19 mouse cellular contexts compared by ENCODE assay signal in the genomic region with DNA sequence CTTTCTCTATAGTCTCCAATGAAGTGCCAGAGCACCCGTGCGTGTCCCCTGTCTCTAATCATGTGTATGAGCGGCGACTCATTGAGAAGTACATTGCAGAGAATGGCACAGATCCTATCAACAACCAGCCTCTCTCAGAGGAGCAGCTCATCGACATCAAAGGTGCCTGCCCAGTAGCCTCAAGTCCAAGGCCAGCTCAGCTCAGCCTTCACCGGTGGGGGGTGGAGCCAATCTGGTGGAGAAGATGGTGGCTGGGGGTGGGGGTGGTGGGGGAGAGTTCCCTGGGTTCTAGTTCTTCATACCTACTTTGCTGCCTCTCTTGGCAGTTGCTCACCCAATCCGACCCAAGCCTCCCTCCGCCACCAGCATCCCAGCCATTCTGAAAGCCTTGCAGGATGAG. TPM values are rescaled to one million over a fixed set of nuclear protein-coding genes. Genes with fewer than 3 reads are reported as not detected.
DNase-seq lines count a peak whose midpoint lies in the region; ATAC-seq lines count a peak whose summit lies in the region.
"Had no signal": no experiment of that assay in that cellular context is flagged by ENCODE, and none has a peak within 500 bp of the region (broad histone marks: within the 10 kb centered on the region; RNA-seq: fewer than 3 reads in every experiment).

No protein-coding gene starts in this region.

- peak overlapping the region; percentile 92 for H3K27ac ChIP-seq in heart, embryonic 16.5 days (ENCODE audit: low read length)
- H3K27ac ChIP-seq in midbrain, embryonic 11.5 days (ENCODE audit: low read depth, low read length): no peak overlapping the region
- H3K27ac ChIP-seq in midbrain, embryonic 13.5 days: no peak overlapping the region
- no peak overlapping the region for H3K27ac ChIP-seq in liver, embryonic 12.5 days
- H3K27ac ChIP-seq: hindbrain, embryonic 10.5 days; limb, embryonic 12.5 days had no signal

- peaks cover 38% of the 10 kb centered on the region for H3K36me3 ChIP-seq in heart, embryonic 16.5 days (ENCODE audit: control insufficient read depth, insufficient read depth)
- H3K36me3 ChIP-seq in midbrain, embryonic 11.5 days (ENCODE audit: control insufficient read depth, insufficient read depth, low read length): peaks cover 17% of the 10 kb centered on the region
- H3K36me3 ChIP-seq in midbrain, embryonic 13.5 days: peaks cover 52% of the 10 kb centered on the region
- peaks cover 53% of the 10 kb centered on the region for H3K36me3 ChIP-seq in liver, embryonic 12.5 days

- peak; percentile 62 for DNase-seq in adrenal gland, postnatal 14 days
- no peak for DNase-seq in adrenal gland, postnatal 25 days
- DNase-seq in heart, postnatal 4 days: no peak
- DNase-seq in midbrain, embryonic 11.5 days (ENCODE audit: low spot score, missing footprints): peak; percentile 14
- DNase-seq in gastrocnemius, postnatal 14 days: no peak
- DNase-seq: cerebellum, adult 11-12 months; kidney, adult 18-20 months; lung, postnatal 10 days; spleen, adult 18-20 months had no signal

- peak overlapping the region; percentile 90 for H3K9ac ChIP-seq in heart, embryonic 16.5 days (ENCODE audit: low read length)
- H3K9ac ChIP-seq in midbrain, embryonic 11.5 days (ENCODE audit: low read length): no peak overlapping the region
- H3K9ac ChIP-seq in midbrain, embryonic 13.5 days (replicated peaks): no peak overlapping the region
- no peak overlapping the region for H3K9ac ChIP-seq in liver, embryonic 12.5 days

- intact Hi-C loops in gastrocnemius, postnatal 14 days (cut with DNase I; ENCODE audit: low total_unique reads): no loop called here

- no peak for ATAC-seq in heart, embryonic 16.5 days (replicated peaks; ENCODE audit: extremely low read depth, insufficient read depth, low FRiP score)
- ATAC-seq in midbrain, embryonic 11.5 days (ENCODE audit: low FRiP score): no peak
- ATAC-seq in midbrain, embryonic 13.5 days: no peak
- no peak for ATAC-seq in liver, embryonic 12.5 days
- ATAC-seq: forebrain, embryonic 14.5 days had no signal

- peak overlapping the region; percentile 80 for H3K4me2 ChIP-seq in heart, embryonic 16.5 days (ENCODE audit: low read depth, low read length)
- H3K4me2 ChIP-seq in midbrain, embryonic 11.5 days: no peak overlapping the region
- no peak overlapping the region for H3K4me2 ChIP-seq in midbrain, embryonic 13.5 days (replicated peaks)
- H3K4me2 ChIP-seq in liver, embryonic 12.5 days: peak overlapping the region; percentile 93

- peaks cover 18% of the 10 kb centered on the region for H3K4me1 ChIP-seq in heart, embryonic 16.5 days (ENCODE audit: control insufficient read depth, insufficient read depth, low read length)
- H3K4me1 ChIP-seq in midbrain, embryonic 11.5 days (ENCODE audit: control insufficient read depth, insufficient read depth, low read length): peaks cover 11% of the 10 kb centered on the region
- H3K4me1 ChIP-seq in midbrain, embryonic 13.5 days (replicated peaks): peaks cover 21% of the 10 kb centered on the region
- peaks cover 27% of the 10 kb centered on the region for H3K4me1 ChIP-seq in liver, embryonic 12.5 days

- H3K9me3 ChIP-seq in heart, embryonic 16.5 days (replicated peaks; ENCODE audit: control insufficient read depth, low read length): no peaks in the 10 kb centered on the region
- no peaks in the 10 kb centered on the region for H3K9me3 ChIP-seq in midbrain, embryonic 11.5 days (ENCODE audit: control insufficient read depth, low read length)
- H3K9me3 ChIP-seq in midbrain, embryonic 13.5 days: no peaks in the 10 kb centered on the region
- H3K9me3 ChIP-seq in liver, embryonic 12.5 days (replicated peaks): no peaks in the 10 kb centered on the region
- H3K9me3 ChIP-seq: hindbrain, embryonic 10.5 days; limb, embryonic 12.5 days had no signal

- no peaks in the 10 kb centered on the region for H3K27me3 ChIP-seq in heart, embryonic 16.5 days (ENCODE audit: control insufficient read depth, insufficient read depth, low read length)
- H3K27me3 ChIP-seq in midbrain, embryonic 11.5 days (ENCODE audit: control insufficient read depth, insufficient read depth, low read length): no peaks in the 10 kb centered on the region
- H3K27me3 ChIP-seq in midbrain, embryonic 13.5 days: no peaks in the 10 kb centered on the region
- no peaks in the 10 kb centered on the region for H3K27me3 ChIP-seq in liver, embryonic 12.5 days (replicated peaks)
- H3K27me3 ChIP-seq: limb, embryonic 12.5 days had no signal

- H3K4me3 ChIP-seq in heart, embryonic 16.5 days (ENCODE audit: low read length): peak overlapping the region; percentile 79
- no peak overlapping the region for H3K4me3 ChIP-seq in midbrain, embryonic 11.5 days (ENCODE audit: low read depth, low read length)
- H3K4me3 ChIP-seq in midbrain, embryonic 13.5 days (replicated peaks): no peak overlapping the region
- H3K4me3 ChIP-seq in liver, embryonic 12.5 days: 0 out of 2 replicates have a peak overlapping the region, but pooled peaks have one; percentile 88
- H3K4me3 ChIP-seq: limb, embryonic 12.5 days had no signal

- WGBS in heart, embryonic 16.5 days: 71% methylated on average over 8 of the region's 8 CpGs
- 90% methylated on average over 8 of the region's 8 CpGs for WGBS in midbrain, embryonic 11.5 days
- WGBS in midbrain, embryonic 13.5 days: 89% methylated on average over 8 of the region's 8 CpGs
- 73% methylated on average over 8 of the region's 8 CpGs for WGBS in liver, embryonic 12.5 days (ENCODE audit: insufficient replicate concordance)

RNA-seq across cellular contexts. Expression of gene Prpf19, which starts 2.5 kb away (rescaled TPM):
- 125 and 126 TPM in 2 replicates for total RNA-seq in adrenal gland, postnatal 14 days (2021)
- 196 and 223 TPM in 2 replicates for total RNA-seq in adrenal gland, postnatal 25 days (2021)
- polyA plus RNA-seq in heart, embryonic 16.5 days (2015; fragmentation: Nextera tagmentation; extraction: Ambion mirVana): 35.9 and 37.7 TPM in 2 replicates
- total RNA-seq in heart, postnatal 4 days (2021): 100 to 1,000 TPM; 214 to 232 TPM
- polyA plus RNA-seq in midbrain, embryonic 11.5 days (2014; fragmentation: Nextera tagmentation; extraction: Ambion mirVana): 52.7 and 58.4 TPM in 2 replicates
- 45.4 and 49.5 TPM in 2 replicates for polyA plus RNA-seq in midbrain, embryonic 13.5 days (2015; fragmentation: Nextera tagmentation; extraction: Ambion mirVana)
- 24.1 and 25.6 TPM in 2 replicates for polyA plus RNA-seq in liver, embryonic 12.5 days (2016; fragmentation: Nextera tagmentation; extraction: Ambion mirVana)
- total RNA-seq in gastrocnemius, postnatal 14 days (2021): 100 to 1,000 TPM; 192 to 194 TPM

RNA-seq across cellular contexts. Expression of gene Tmem109, which starts 15.7 kb away (rescaled TPM):
- 92.7 and 101 TPM in 2 replicates for total RNA-seq in adrenal gland, postnatal 14 days (2021)
- total RNA-seq in adrenal gland, postnatal 25 days (2021): 143 and 161 TPM in 2 replicates
- 108 and 112 TPM in 2 replicates for polyA plus RNA-seq in heart, embryonic 16.5 days (2015; fragmentation: Nextera tagmentation; extraction: Ambion mirVana)
- 100 to 1,000 TPM; 100 to 104 TPM for total RNA-seq in heart, postnatal 4 days (2021)
- polyA plus RNA-seq in midbrain, embryonic 11.5 days (2014; fragmentation: Nextera tagmentation; extraction: Ambion mirVana): 38.7 and 41.2 TPM in 2 replicates
- 34.4 and 35.0 TPM in 2 replicates for polyA plus RNA-seq in midbrain, embryonic 13.5 days (2015; fragmentation: Nextera tagmentation; extraction: Ambion mirVana)
- 28.2 and 28.5 TPM in 2 replicates for polyA plus RNA-seq in liver, embryonic 12.5 days (2016; fragmentation: Nextera tagmentation; extraction: Ambion mirVana)
- 100 to 1,000 TPM; 193 to 196 TPM for total RNA-seq in gastrocnemius, postnatal 14 days (2021)

RNA-seq across cellular contexts. Expression of gene Zp1, which starts 22.9 kb away (rescaled TPM):
- total RNA-seq in adrenal gland, postnatal 14 days (2021): not detected in 2 replicates
- not detected in 2 replicates for total RNA-seq in adrenal gland, postnatal 25 days (2021)
- polyA plus RNA-seq in heart, embryonic 16.5 days (2015; fragmentation: Nextera tagmentation; extraction: Ambion mirVana): 0.14 TPM in 1 of 2 replicates, not detected in the other
- not detected for total RNA-seq in heart, postnatal 4 days (2021)
- polyA plus RNA-seq in midbrain, embryonic 11.5 days (2014; fragmentation: Nextera tagmentation; extraction: Ambion mirVana): 0.22 TPM in 1 of 2 replicates, not detected in the other
- polyA plus RNA-seq in midbrain, embryonic 13.5 days (2015; fragmentation: Nextera tagmentation; extraction: Ambion mirVana): not detected in 2 replicates
- polyA plus RNA-seq in liver, embryonic 12.5 days (2016; fragmentation: Nextera tagmentation; extraction: Ambion mirVana): not detected in 2 replicates
- under 1 TPM in 1 of 2 experiments, not detected in 1; 0.51 TPM for total RNA-seq in gastrocnemius, postnatal 14 days (2021)
- total RNA-seq: gastrocnemius, adult 18-20 months; left cerebral cortex, adult 18-20 months had no signal
- polyA plus RNA-seq: embryonic facial prominence, embryonic 14.5 days; forebrain, embryonic 14.5 days; limb, embryonic 12.5 days; neural tube, embryonic 14.5 days had no signal

RNA-seq across cellular contexts. Expression of gene Tmem132a, which starts 27.8 kb away (rescaled TPM):
- 19.6 and 20.2 TPM in 2 replicates for total RNA-seq in adrenal gland, postnatal 14 days (2021)
- 30.5 and 32.8 TPM in 2 replicates for total RNA-seq in adrenal gland, postnatal 25 days (2021)
- polyA plus RNA-seq in heart, embryonic 16.5 days (2015; fragmentation: Nextera tagmentation; extraction: Ambion mirVana): 36.7 and 47.0 TPM in 2 replicates
- 10 to 100 TPM; 52.4 to 53.4 TPM for total RNA-seq in heart, postnatal 4 days (2021)
- 51.3 and 58.3 TPM in 2 replicates for polyA plus RNA-seq in midbrain, embryonic 11.5 days (2014; fragmentation: Nextera tagmentation; extraction: Ambion mirVana)
- polyA plus RNA-seq in midbrain, embryonic 13.5 days (2015; fragmentation: Nextera tagmentation; extraction: Ambion mirVana): 196 and 215 TPM in 2 replicates
- 10.6 TPM in 2 replicates for polyA plus RNA-seq in liver, embryonic 12.5 days (2016; fragmentation: Nextera tagmentation; extraction: Ambion mirVana)
- 10 to 100 TPM; 12.9 to 17.3 TPM for total RNA-seq in gastrocnemius, postnatal 14 days (2021)

RNA-seq across cellular contexts. Expression of gene Ptgdr2, which starts 39.5 kb away (rescaled TPM):
- total RNA-seq in adrenal gland, postnatal 14 days (2021): not detected in 2 replicates
- 0.12 and 0.48 TPM in 2 replicates for total RNA-seq in adrenal gland, postnatal 25 days (2021)
- 0.11 and 0.24 TPM in 2 replicates for polyA plus RNA-seq in heart, embryonic 16.5 days (2015; fragmentation: Nextera tagmentation; extraction: Ambion mirVana)
- total RNA-seq in heart, postnatal 4 days (2021): under 1 TPM; 0.09 to 0.12 TPM
- polyA plus RNA-seq in midbrain, embryonic 11.5 days (2014; fragmentation: Nextera tagmentation; extraction: Ambion mirVana): 0.05 and 0.12 TPM in 2 replicates
- polyA plus RNA-seq in midbrain, embryonic 13.5 days (2015; fragmentation: Nextera tagmentation; extraction: Ambion mirVana): 0.22 and 0.24 TPM in 2 replicates
- polyA plus RNA-seq in liver, embryonic 12.5 days (2016; fragmentation: Nextera tagmentation; extraction: Ambion mirVana): 0.05 and 0.06 TPM in 2 replicates
- under 1 TPM in 1 of 2 experiments, not detected in 1; 0.08 TPM for total RNA-seq in gastrocnemius, postnatal 14 days (2021)
- total RNA-seq: gastrocnemius, adult 18-20 months had no signal
- polyA plus RNA-seq: hindbrain, embryonic 10.5 days had no signal

Comparison
In these comparisons a context has a peak if more than half of its experiments do, and no peak if none do; other contexts are left out.
1. DNase-seq: peak in adrenal gland, postnatal 14 days (single experiment) and midbrain, embryonic 11.5 days (single experiment); none in adrenal gland, postnatal 25 days (single experiment), heart, postnatal 4 days (single experiment) and gastrocnemius, postnatal 14 days (single experiment).
2. H3K4me2 ChIP-seq: peak in heart, embryonic 16.5 days (single experiment) and liver, embryonic 12.5 days (single experiment); none in midbrain, embryonic 11.5 days (single experiment) and midbrain, embryonic 13.5 days (single experiment).
3. H3K4me3 ChIP-seq: peak in heart, embryonic 16.5 days (single experiment) and liver, embryonic 12.5 days (single experiment); none in midbrain, embryonic 11.5 days (single experiment) and midbrain, embryonic 13.5 days (single experiment).